Mouse (Mus musculus): ENCODE results near the gene Bpifc.
A peak's percentile ranks its signal among the peaks of the same experiment; 100 is the strongest.

Gene Bpifc

DNA sequence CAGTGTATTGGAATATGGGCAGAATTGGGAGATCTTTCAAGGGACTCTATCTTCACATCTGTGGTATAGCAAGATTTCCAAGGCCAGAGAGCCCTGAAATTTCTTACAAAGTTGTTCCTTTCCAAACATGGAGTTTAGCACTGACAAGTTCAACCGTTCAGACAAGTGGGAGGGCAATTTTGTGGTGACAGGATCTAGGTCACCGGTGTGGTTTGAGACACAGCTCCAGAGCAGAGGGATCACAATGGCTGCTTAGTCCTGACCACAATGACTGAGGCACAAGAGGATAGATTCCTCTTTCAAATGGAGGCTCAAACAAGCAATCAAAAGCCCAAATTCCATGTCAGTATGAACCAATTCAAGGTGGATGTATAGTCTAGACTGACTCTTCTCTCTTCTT lies 523 bp downstream of the Bpifc start:
- no peak for DNase-seq (ENCODE audit: low spot score)

DNA sequence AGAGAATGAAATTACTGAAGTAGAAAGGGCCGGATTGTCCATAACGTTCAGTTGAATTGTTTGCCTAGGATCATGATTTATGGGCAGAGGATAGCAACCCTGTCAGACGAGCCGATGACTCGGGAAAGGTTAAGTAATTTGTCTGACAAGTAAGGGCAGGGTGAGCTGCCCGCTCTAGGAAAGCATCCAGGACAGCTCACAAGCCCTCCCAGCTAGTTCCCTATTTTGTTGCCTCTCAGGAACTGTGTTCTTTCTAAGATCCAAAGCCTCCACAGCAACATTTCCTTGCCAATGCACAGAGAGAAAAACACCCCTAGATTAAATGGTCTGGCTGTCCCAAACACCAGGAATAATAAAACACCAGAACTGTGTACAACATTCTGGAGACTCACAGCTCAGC lies 1.1 kb downstream of the Bpifc start:
- no peak for DNase-seq (ENCODE audit: low spot score)

- no peak for DNase-seq (ENCODE audit: low spot score)
These were observed 2.0 kb downstream of the Bpifc start for GRCm38 (mm10) chr10:86009688-86010087.

GRCm38 (mm10) chr10:86006455-86006854 lies 5.2 kb downstream of the Bpifc start:
- DNase-seq (ENCODE audit: low spot score) = no peak

DNA sequence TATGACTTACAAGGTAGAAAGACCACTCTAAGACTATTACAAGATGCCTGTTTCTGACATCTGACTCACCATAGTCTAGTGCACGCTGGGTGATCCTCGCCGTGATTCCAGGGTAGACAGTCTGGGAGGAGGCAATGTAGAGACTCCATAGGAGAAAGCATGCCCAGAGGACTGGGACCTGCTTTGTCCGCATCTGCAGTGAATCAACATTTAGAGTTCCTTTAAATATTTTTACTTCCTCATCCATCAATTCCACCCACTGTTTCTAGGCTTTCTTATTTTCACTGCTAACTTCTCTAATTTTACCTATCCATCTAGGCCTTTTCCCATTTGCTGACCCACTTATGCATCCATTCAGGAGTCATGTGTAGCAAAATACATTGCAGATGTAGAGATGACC lies 11.2 kb downstream of the Bpifc start:
- DNase-seq (ENCODE audit: low spot score) = no peak

DNA sequence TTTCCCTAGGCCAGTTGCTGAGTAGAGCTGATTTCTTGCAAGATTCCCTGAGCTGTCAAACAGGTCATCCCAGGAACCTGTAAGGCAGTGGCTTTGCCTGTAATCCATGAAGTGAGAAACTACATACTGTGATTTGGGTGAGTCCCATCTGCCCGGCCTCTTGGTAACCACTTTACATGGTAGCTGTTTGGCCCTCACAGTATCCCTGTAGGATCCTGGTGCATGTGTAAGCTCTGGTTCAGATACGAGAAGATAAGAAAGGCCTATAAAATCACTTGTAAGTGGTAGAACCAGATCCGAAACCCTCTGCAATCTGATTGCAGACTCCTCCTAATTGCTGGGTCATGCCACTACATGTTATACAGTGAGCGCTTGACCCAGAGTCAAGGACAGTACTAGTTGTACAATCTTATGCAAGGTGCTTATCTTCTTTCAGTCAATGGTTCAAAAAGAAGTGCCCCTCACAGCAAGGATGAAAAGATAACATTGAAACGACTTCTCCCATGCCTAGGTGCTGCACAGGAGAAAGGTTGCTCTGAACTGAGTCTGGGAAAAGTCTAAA lies 17.1 kb downstream of the Bpifc start:
- no peak for DNase-seq (ENCODE audit: low spot score)

DNA sequence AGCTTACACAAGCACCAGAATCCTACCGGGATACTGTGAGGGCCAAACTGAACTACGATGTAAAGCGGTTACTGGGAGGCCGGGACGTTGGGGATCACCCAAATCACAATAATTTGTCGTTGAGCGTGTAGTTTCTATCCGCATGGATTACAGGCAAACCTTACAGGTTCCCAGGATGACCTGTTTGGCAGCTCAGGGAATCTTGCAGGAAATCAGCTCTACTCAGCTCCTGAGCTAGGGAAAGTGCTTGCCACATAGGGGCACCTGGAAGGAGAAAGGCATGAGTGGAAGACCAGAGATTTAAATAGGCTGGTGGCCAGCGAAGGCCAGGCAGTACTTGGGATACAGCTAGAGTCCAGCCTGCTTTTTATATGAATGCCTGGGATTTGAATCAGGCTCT lies 17.9 kb downstream of the Bpifc start:
- no peak for DNase-seq (ENCODE audit: low spot score)

DNA sequence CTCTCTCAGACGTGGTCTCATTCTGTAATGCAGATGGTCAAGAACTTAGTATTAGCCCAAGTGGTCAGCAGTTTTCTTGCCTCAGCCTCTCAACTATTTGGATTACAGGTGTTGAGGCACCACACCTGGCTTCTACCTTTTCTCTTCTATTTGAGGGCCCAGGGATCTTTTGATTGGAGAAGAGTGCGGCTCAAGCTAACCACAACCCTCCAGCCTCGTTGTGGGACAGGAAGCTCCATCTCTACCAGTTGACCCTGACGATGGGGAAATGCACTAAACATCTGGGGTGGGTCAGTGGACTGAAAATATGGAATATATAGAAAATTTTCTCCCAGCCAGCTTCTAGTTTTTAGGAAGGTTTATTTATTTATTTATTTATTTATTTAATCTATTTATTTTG lies 19.3 kb downstream of the Bpifc start:
- DNase-seq (ENCODE audit: low spot score) = no peak

- DNase-seq (ENCODE audit: low spot score) = no peak
These were observed 22.1 kb downstream of the Bpifc start for GRCm38 (mm10) chr10:85989412-85990115.

DNA sequence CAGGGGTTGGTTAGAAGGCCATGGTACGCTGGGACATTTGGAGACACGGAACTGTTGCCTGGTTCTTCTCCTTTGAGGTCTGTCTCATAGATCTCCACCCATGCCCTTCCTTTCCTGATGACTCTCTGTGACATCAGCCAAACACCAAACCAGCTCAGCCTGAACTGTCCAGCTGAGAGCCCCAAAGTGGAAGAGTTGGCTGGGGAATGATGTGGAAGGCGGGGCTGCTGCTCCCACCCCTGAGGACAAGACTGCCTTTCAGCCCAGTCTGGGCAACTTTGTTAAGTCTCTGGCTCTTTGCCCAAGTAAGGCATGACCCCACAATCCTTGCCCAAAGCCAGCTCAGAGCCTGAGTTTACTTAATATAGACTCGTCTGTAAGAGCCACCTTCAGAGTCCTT lies 38.8 kb downstream of the Bpifc start:
- no peak for DNase-seq (ENCODE audit: low spot score)

GRCm38 (mm10) chr10:85971826-85972225 lies 39.9 kb downstream of the Bpifc start:
- DNase-seq (ENCODE audit: low spot score) = no peak

GRCm38 (mm10) chr10:85969894-85970620 lies 41.6 kb downstream of the Bpifc start:
- no peak for DNase-seq (ENCODE audit: low spot score)

- DNase-seq (ENCODE audit: low spot score) = no peak
These were observed 43.0 kb downstream of the Bpifc start for GRCm38 (mm10) chr10:85968731-85969130.

DNA sequence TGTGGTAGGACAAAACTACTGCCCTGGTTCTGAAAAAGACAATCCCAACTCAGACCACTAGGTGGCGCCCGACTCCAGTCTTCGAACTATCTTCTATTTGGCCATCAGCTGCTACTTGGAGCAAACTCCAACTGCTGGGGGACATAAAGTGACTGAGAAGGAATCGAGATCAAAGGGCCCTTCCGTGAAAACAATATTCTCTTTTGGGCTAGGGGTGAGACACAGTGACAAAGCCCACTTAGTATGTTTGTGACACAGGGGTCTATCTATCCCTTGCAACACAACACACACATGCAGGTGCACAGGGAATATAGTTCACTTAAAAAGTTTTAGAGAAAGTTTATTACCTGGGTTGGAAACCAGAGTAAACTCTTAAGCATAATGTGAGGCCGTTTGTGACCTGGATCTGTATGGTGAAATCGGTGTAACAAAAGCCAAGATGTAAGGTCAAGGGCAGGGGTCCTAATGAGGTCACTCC lies 43.5 kb downstream of the Bpifc start:
- DNase-seq (ENCODE audit: low spot score) = peak; percentile 40

DNA sequence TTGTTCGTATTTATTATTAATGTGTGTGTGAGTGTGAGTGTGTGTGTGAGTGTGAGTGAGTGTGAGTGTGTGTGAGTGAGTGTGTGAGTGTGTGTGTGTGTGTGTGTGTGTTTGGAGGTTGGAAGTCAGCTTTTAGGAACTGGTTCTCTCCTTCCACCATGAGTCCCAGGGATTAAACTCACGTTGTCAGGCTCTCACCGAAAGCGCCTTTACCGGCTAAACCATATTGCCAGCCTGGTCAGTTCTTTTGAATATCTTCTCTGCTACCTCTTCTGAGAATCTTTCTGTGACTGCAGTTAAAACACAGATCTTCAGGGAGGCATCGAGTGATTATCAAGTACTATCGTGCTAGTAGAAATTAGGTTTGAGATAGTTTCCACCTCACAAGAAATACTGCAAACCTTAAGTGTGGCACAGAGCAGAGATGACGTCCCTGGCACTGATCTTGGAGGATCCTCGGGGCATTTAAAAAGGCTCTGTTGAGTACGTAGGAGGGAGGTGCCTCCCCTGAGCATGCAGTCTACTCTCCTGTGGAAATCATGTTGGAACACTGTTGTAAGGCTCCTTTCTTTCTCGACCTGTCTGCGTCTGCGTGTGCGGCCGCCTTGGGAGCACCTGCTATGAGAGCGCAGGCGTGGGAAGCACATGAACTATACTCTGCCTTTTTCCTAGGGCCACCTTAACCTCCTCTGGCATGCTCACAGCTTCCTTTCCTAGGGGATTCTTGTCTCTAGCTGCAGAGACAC lies 44.1 kb downstream of the Bpifc start:
- no peak for DNase-seq (ENCODE audit: low spot score)

DNA sequence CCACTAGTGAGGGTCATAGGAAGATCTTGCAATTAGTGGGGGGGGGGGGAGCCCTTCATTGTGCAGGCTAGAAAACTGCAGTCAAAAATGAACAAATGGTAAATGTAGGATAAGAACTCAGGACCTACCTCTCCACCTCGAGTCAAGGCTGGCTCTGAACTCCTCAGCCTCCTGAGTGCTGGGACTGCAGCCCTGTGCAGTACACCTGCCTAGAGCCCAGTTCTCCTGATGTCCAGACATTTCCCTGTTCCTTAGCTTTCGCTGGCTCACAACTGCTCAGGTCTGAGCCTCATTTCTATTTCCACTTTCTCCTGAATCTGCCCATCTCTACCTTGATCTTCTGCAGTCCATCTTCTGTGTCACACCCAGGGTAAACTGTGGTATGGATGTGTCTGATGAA lies 45.2 kb downstream of the Bpifc start:
- no peak for DNase-seq (ENCODE audit: low spot score)

DNA sequence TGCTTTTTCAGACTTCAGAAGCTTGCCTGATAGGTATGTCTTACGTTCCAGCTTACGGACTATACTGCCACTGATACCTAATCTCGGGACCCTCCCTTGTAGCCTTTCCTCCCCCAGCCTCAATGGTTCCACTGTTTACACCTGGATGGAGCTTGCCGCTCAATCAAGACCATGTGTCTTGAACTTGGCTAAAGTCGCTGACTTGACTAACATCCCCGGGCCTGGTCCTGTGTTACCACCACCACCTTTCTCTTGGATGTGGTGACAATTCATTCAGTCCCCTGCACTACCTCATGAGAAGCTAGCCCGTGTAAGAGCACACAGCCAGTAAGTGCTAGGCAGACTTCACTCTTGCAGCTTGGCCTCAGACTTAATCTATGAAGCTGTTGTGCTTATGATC lies 47.4 kb downstream of the Bpifc start:
- DNase-seq (ENCODE audit: low spot score) = no peak

DNA sequence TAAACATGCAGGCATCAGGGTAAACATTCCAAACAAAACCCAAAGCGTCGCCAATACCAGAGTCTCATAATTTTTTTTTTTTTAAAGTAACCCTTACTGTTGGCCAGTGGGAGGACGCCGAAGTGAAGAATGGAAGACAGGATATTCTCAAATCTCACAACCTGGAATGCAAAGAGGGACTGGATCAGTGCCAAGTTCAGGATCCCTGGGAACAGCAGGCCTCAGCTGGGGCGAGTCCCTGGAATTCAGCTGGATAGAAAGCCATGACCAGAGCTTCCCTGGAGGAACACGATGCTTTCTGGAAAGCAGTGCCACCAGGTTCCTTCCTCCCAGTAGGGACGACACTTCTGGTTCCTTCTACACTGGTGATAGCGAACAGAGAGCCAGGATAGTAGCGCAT lies 48.8 kb downstream of the Bpifc start:
- no peak for DNase-seq (ENCODE audit: low spot score)

GRCm38 (mm10) chr10:85957464-85957950 lies 54.2 kb downstream of the Bpifc start, which contains the start of gene Rtcb:
TSS of gene Rtcb (minus strand) at chr10:85957823.
- DNase-seq (ENCODE audit: low spot score) = peak; percentile 95

DNA sequence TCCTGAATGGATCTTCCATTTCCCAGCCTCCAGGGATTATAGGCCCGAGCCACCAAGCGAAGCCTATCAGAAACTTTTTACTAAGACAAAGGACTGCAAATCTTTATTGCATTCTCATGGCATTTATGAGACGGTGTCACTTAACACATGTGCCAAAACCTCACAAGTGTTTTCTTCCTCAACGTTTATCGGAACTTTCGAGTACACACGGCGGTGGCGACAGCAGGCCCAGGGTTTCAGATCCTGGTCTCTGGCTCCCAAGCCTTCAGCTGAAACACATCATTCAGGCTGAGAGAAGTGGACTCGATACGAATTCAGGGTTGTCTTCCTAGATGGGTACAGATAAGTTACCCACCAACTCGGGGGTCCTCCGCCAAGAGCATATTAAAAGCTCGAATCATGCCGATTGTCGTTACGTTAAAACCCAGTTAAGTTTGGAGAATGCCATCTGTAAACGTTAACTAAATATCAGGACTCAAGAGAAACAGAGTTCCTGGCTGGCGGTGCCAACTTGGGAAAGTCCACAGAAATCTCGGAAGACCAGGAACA lies 54.8 kb downstream of the Bpifc start:
- DNase-seq (ENCODE audit: low spot score) = no peak

GRCm38 (mm10) chr10:85954429-85954828 lies 57.3 kb downstream of the Bpifc start:
- no peak for DNase-seq (ENCODE audit: low spot score)

DNA sequence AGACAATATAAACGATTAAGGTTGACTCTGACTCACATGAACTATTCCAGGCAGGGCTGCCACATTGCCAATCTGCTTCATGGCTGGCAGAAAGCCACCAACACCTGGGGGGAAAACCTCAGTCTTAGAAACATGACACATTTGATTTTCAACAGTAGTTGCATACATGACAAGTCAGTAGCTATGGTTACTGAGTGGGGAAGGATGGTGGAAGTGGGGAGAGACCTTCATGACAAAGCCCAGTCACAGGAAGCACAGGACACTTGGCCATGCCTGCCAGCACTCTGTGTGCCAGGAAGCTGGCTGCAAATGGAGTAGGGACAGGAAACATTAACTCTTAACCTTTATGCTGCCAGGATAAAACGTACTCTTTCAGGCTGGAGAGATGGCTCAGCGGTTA lies 58.3 kb downstream of the Bpifc start:
- DNase-seq (ENCODE audit: low spot score) = no peak
